Mouse (Mus musculus): ENCODE data around the gene Kat2b. TPM values are rescaled to one million over a fixed set of nuclear protein-coding genes. Genes with fewer than 3 reads are reported as not detected.

Gene Kat2b
- polyA plus RNA-seq, 1 experiment = 25.9 TPM

GRCm38 (mm10) chr17:53661056-53661840 is 94.6 kb downstream of the Kat2b start:
- Histone ChIP-seq H3K4me3 (ENCODE audit: low read depth, low read length) (no peak overlapping the region), H3K9ac (ENCODE audit: low read depth, poor library complexity, severe bottlenecking) (no peak overlapping the region), H3K27ac (ENCODE audit: insufficient read depth, low read length) (no peak overlapping the region), H3K27me3 (ENCODE audit: control insufficient read depth, insufficient read depth, low read length, poor library complexity, severe bottlenecking) (no peaks in the 10 kb centered on the region), H3K36me3 (ENCODE audit: control insufficient read depth, insufficient read depth, low read length, poor library complexity, severe bottlenecking) (peaks cover 14% of the 10 kb centered on the region), H3K4me1 (ENCODE audit: control insufficient read depth, insufficient read depth, low read length) (peaks cover 3% of the 10 kb centered on the region), H3K9me3 (replicated peaks; ENCODE audit: control insufficient read depth, insufficient read depth, low read length, poor library complexity, severe bottlenecking) (no peaks in the 10 kb centered on the region)
- TF ChIP-seq CTCF (IDR thresholded peaks at IDR 0.05; ENCODE audit: low read depth, low read length) (no peak), EP300 (IDR thresholded peaks at IDR 0.05; ENCODE audit: insufficient read depth, low read depth, low read length) (no peak), POLR2A (IDR thresholded peaks at IDR 0.05; ENCODE audit: insufficient read depth, low read length) (no peak)

DNA sequence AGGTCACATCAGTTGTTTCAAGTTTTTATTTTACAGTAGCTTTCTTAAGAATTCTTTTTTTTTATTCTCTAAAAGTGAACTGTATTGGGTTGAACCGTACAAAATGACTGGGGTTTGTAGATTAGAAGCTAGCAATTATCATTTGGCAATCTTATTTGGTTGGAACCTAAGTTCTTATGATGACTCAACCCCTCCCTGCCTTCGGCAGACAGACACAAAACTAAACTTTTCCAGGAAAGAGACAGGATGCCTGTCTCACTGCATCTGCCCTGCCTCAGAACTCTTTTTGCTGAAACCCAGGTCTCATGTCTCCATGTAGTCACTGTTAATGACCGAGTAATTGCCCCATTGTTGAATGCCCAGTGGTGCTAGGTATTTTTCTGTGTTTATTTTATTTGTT is 97.6 kb downstream of the Kat2b start:
- Histone ChIP-seq H3K9me3 (replicated peaks; ENCODE audit: control insufficient read depth, insufficient read depth, low read length, poor library complexity, severe bottlenecking) (no peaks in the 10 kb centered on the region), H3K4me1 (ENCODE audit: control insufficient read depth, insufficient read depth, low read length) (no peaks in the 10 kb centered on the region), H3K36me3 (ENCODE audit: control insufficient read depth, insufficient read depth, low read length, poor library complexity, severe bottlenecking) (peaks cover 13% of the 10 kb centered on the region), H3K9ac (ENCODE audit: low read depth, poor library complexity, severe bottlenecking) (no peak overlapping the region), H3K27me3 (ENCODE audit: control insufficient read depth, insufficient read depth, low read length, poor library complexity, severe bottlenecking) (no peaks in the 10 kb centered on the region), H3K27ac (ENCODE audit: insufficient read depth, low read length) (no peak overlapping the region), H3K4me3 (ENCODE audit: low read depth, low read length) (no peak overlapping the region)
- TF ChIP-seq CTCF (IDR thresholded peaks at IDR 0.05; ENCODE audit: low read depth, low read length) (no peak), EP300 (IDR thresholded peaks at IDR 0.05; ENCODE audit: insufficient read depth, low read depth, low read length) (no peak), POLR2A (IDR thresholded peaks at IDR 0.05; ENCODE audit: insufficient read depth, low read length) (no peak)

DNA sequence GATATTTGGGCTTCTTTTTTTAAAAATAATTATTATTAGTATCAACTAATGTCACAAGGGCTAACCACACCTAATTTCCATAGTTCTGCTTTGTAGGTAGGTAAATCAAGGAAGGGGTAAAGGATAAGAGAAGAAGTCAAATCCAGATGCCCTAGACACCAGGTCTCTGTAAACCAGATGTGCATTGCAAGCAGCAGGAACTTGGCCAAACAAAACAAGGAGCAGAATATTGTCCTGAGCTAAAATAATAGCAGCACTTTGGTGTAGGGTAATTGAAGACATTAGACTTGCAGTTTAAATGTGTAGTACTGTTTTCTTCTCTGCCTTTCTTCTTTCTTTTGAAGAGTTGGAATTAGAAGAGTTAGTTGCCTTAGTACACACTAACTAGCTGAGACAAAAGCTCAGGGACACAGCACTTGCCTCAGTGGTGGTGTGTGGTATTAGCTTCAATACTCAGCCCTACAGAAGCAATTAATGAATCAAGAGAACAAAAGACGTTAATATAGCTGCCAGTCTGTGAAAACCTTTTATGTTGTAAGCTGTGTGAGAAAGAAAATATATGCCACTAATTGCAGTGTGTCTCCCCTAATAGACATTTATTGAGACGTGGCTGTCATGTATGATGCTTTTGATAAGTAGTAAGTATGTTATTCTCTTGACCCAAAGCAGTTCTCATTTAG is 98.2 kb downstream of the Kat2b start:
- Histone ChIP-seq H3K4me3 (ENCODE audit: low read depth, low read length) (no peak overlapping the region), H3K9me3 (replicated peaks; ENCODE audit: control insufficient read depth, insufficient read depth, low read length, poor library complexity, severe bottlenecking) (no peaks in the 10 kb centered on the region), H3K9ac (ENCODE audit: low read depth, poor library complexity, severe bottlenecking) (no peak overlapping the region), H3K27ac (ENCODE audit: insufficient read depth, low read length) (no peak overlapping the region), H3K4me1 (ENCODE audit: control insufficient read depth, insufficient read depth, low read length) (no peaks in the 10 kb centered on the region), H3K36me3 (ENCODE audit: control insufficient read depth, insufficient read depth, low read length, poor library complexity, severe bottlenecking) (peaks cover 18% of the 10 kb centered on the region), H3K27me3 (ENCODE audit: control insufficient read depth, insufficient read depth, low read length, poor library complexity, severe bottlenecking) (no peaks in the 10 kb centered on the region)
- TF ChIP-seq POLR2A (IDR thresholded peaks at IDR 0.05; ENCODE audit: insufficient read depth, low read length) (no peak), CTCF (IDR thresholded peaks at IDR 0.05; ENCODE audit: low read depth, low read length) (no peak), EP300 (IDR thresholded peaks at IDR 0.05; ENCODE audit: insufficient read depth, low read depth, low read length) (no peak)

GRCm38 (mm10) chr17:53670453-53670852 is 103.8 kb downstream of the Kat2b start:
- no peak overlapping the region for H3K27ac ChIP-seq (ENCODE audit: insufficient read depth, low read length)
- TF ChIP-seq EP300 (IDR thresholded peaks at IDR 0.05; ENCODE audit: insufficient read depth, low read depth, low read length) (no peak), POLR2A (IDR thresholded peaks at IDR 0.05; ENCODE audit: insufficient read depth, low read length) (no peak), CTCF (IDR thresholded peaks at IDR 0.05; ENCODE audit: low read depth, low read length) (no peak)
- no peak overlapping the region for H3K9ac ChIP-seq (ENCODE audit: low read depth, poor library complexity, severe bottlenecking)
- H3K4me1 ChIP-seq (ENCODE audit: control insufficient read depth, insufficient read depth, low read length) = no peaks in the 10 kb centered on the region
- H3K27me3 ChIP-seq (ENCODE audit: control insufficient read depth, insufficient read depth, low read length, poor library complexity, severe bottlenecking) = no peaks in the 10 kb centered on the region
- peaks cover 46% of the 10 kb centered on the region for H3K36me3 ChIP-seq (ENCODE audit: control insufficient read depth, insufficient read depth, low read length, poor library complexity, severe bottlenecking)
- peaks cover 24% of the 10 kb centered on the region for H3K9me3 ChIP-seq (replicated peaks; ENCODE audit: control insufficient read depth, insufficient read depth, low read length, poor library complexity, severe bottlenecking)
- H3K4me3 ChIP-seq (ENCODE audit: low read depth, low read length) = no peak overlapping the region

DNA sequence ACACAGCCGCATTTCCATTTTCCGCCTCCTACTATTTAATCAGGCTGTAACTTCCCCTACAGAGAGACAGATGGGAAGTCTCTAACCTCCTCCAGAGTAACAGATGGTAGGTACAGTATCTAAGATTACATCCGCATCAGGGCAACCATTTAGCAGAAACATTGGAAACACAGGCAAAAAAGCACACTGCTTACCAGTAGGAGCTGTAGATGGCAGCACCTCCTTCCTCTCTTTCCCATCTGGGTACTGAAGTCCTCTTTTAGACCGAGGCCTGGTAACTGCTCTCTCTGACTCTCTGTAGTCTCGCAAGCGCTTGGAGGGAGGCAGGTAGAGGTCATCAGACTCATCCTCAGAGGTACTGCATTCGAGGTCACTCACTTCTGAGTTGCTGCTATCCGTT is 112.1 kb downstream of the Kat2b start:
- Histone ChIP-seq H3K27ac (ENCODE audit: insufficient read depth, low read length) (peak overlapping the region; percentile 53), H3K4me3 (ENCODE audit: low read depth, low read length) (no peak overlapping the region), H3K36me3 (ENCODE audit: control insufficient read depth, insufficient read depth, low read length, poor library complexity, severe bottlenecking) (peaks cover 82% of the 10 kb centered on the region), H3K9ac (ENCODE audit: low read depth, poor library complexity, severe bottlenecking) (no peak overlapping the region), H3K27me3 (ENCODE audit: control insufficient read depth, insufficient read depth, low read length, poor library complexity, severe bottlenecking) (no peaks in the 10 kb centered on the region), H3K9me3 (replicated peaks; ENCODE audit: control insufficient read depth, insufficient read depth, low read length, poor library complexity, severe bottlenecking) (peaks cover 13% of the 10 kb centered on the region), H3K4me1 (ENCODE audit: control insufficient read depth, insufficient read depth, low read length) (no peaks in the 10 kb centered on the region)
- TF ChIP-seq CTCF (IDR thresholded peaks at IDR 0.05; ENCODE audit: low read depth, low read length) = no peak
- no peak for TF ChIP-seq EP300 (IDR thresholded peaks at IDR 0.05; ENCODE audit: insufficient read depth, low read depth, low read length)
- TF ChIP-seq POLR2A (IDR thresholded peaks at IDR 0.05; ENCODE audit: insufficient read depth, low read length) = no peak

DNA sequence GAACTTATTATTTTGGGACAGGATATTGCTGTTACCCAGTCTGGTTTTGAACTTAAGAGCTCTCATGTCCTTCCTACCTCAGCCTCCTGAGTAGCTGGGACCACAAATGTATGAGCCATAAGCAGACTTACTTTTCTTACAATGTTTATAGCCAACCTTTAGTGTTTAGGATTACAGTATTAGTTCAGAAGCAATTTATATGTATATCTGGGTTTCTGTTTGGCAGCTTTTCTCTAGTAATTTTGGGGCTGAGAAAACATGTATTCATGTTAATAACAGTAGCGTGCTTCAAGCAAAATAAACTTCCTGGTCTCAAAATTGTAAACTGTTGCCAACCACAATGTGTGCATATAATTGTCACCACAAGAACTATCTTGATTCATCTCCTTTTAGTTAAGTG is 121.7 kb downstream of the Kat2b start:
- Histone ChIP-seq H3K9ac (ENCODE audit: low read depth, poor library complexity, severe bottlenecking) (peak overlapping the region; percentile 84), H3K27ac (ENCODE audit: insufficient read depth, low read length) (no peak overlapping the region), H3K27me3 (ENCODE audit: control insufficient read depth, insufficient read depth, low read length, poor library complexity, severe bottlenecking) (no peaks in the 10 kb centered on the region), H3K9me3 (replicated peaks; ENCODE audit: control insufficient read depth, insufficient read depth, low read length, poor library complexity, severe bottlenecking) (no peaks in the 10 kb centered on the region), H3K4me3 (ENCODE audit: low read depth, low read length) (peak overlapping the region; percentile 46), H3K4me1 (ENCODE audit: control insufficient read depth, insufficient read depth, low read length) (no peaks in the 10 kb centered on the region), H3K36me3 (ENCODE audit: control insufficient read depth, insufficient read depth, low read length, poor library complexity, severe bottlenecking) (peaks cover 35% of the 10 kb centered on the region)
- TF ChIP-seq EP300 (IDR thresholded peaks at IDR 0.05; ENCODE audit: insufficient read depth, low read depth, low read length) (no peak), CTCF (IDR thresholded peaks at IDR 0.05; ENCODE audit: low read depth, low read length) (no peak), POLR2A (IDR thresholded peaks at IDR 0.05; ENCODE audit: insufficient read depth, low read length) (no peak)

All from ES-Bruce4 (cell line).